Mouse (Mus musculus) urinary bladder, postnatal 36 days (tissue): ENCODE measurements at regions not wholly inside any gene's neighbourhood (a gene's known extent, or its start where the extent isn't known, plus 50 kb on each side); places are given as distances from the start of the nearest gene placed in this dataset.

ENCODE experiments used
- DNase-seq, 2 experiments: peaks; one replicate each; pipeline ENCODE4 v3.0.0; 2022; ENCODE audit warnings: low spot score in 2 of 2, mixed read lengths in 1 of 2

DNA sequence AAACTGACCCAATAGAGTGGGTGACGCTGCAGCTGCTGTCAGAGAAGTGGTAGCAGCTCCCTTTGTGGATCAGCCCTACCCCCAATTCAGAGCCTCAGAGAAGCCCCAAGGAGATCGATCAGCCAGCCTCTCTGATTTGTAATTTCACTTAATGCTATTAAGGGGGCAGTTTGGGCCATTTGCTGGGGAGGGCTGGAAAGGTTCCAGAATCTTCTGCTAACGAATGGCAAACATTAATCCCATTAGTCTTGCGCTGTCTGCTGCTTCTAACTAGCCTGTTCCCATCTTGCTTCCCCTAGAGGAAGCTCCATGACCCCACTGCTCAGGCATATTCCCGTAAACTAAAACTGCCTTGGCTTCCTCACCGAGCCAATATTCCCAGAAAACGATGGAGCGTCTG, 59.9 kb upstream of the Lrrn2 start:
- DNase-seq = no peak

DNA sequence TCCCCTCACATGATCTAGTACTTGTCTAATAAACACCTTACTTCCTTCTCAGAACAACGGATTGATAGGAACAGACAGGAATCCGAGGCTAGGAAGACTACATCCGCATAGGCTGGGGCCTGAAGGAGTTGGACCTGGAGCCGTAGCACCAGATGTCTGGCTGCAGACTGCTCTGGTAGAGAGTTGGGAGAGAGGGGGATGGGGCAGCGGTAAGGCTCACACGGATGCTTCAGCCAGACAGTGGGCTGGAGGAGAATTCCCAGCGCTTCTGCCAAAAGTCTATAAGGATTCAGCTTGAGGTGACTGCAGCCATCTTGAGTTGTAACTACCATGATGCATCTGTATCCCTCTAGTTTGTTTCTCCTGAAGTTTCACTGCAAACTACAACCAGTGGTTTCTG, 61.8 kb upstream of the Lrrn2 start:
- no peak for DNase-seq

DNA sequence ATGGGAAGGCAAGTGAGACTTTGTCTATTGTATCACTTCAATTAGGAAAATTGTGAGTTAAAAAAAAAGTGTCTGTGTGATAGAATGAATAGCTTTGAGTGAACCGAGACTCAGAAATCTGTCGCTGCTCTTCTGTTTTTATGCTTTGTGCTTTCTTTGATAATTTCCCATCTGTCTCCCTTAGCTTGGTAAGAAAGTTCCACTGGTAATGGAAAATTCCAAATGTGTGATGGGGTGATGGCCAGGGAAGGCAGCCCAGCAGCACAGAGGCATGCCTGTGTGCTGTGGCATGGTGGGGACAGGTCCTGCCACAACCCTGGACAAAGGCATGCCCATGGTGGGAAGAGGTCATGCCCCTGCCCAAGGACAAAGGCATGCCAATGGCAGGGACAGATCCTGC, 62.7 kb upstream of the Lrrn2 start:
- DNase-seq = no peak

DNA sequence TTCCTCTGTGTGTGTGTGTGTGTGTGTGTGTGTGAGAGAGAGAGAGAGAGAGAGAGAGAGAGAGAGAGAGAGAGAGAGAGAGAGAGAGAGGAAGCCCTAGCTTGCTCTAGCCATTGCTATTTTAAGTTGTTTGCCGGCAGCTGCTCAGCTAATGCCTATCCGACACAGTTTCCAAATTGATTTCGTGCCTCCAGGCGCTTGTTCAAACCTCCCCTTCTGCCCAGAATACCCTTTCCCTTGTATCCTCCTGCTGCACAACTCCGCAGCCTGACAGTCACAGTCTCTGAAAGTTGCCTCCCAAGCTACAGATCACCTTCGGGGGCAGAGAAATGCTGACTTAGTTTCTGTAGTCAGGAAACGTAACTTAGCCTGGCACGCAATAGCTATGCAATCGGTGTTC, 63.9 kb upstream of the Nfasc start:
- DNase-seq = no peak

DNA sequence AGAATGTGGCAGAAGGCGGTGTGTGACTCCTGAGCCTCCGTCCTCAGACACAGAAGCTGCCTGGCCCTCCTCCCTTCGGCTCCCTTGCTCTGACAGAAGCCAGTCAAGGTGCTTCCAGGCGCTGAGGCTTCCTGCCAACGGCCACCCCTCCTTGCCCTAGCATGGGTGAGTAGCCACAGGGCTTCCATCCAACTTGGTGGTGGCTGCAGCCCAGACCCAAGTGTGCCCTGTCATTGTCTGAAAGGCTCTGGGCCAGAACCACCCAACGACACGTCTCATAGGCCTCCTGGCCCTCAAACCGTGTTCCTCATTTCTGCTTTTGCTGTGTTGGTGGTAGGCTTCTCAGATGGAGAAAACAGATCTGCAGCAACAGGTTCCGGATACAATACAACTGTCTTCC, 62.2 kb upstream of the Nfasc start:
- DNase-seq = no peak

DNA sequence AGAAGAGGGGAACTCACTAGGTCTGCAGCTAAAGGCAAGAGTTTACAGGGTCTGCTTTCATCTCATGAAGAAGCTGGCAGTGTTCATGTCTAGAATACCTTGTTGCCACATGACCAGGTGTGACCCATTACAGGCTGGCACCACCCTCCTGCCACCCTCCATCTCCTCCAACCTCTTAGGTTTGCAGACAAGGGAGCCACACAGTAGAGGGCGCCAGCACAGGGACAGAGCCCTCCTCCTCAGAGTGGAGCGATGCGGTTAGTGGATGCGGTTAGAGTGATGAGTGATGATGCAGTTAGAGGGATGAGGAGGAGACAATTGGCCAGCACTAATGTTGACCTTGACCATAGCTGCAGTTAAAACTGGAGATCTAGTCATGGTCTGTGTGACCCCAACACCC, 60.8 kb upstream of the Nfasc start:
- DNase-seq = no peak

DNA sequence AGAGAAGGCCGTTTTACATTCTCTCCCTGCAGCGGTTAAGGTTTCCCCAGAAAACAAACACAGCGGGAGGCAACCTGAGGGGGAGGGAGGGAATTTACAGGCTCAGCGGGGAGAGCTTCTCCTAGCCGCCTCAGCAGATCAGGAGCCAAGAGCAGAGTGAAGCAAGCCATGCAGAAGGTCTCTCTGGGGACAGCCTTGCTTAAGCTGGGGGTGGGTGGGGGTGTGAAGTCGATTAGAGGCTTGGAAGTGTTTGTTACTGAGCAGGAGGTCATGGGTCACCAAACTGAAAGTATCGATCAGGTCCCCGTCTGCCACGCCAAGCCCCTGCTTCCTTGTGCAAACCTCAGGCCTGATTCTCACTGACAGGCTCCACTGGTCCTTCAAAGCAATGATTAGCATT, 58.7 kb upstream of the Nfasc start:
- DNase-seq = peak in 1 of 2 experiments; percentile 12

DNA sequence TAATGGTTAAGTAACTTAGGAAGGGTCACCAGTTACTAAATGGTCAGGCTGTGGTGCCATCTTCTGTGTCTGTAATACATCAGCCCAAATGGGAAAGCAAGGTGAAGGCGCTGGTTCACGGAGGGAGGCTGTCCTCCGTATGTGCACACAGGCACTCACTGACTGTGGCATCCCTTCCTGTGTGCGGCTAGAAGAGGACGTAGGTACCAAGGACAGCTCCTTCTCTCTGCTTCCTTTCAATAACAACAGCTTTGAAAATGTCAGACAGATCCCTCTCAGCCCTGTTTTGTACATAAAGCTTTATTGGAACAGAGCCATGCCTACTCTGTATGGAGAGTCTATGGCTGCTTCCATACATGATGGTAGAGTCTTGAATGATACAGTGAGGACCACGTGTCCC, 57.7 kb upstream of the Nfasc start:
- DNase-seq = no peak

DNA sequence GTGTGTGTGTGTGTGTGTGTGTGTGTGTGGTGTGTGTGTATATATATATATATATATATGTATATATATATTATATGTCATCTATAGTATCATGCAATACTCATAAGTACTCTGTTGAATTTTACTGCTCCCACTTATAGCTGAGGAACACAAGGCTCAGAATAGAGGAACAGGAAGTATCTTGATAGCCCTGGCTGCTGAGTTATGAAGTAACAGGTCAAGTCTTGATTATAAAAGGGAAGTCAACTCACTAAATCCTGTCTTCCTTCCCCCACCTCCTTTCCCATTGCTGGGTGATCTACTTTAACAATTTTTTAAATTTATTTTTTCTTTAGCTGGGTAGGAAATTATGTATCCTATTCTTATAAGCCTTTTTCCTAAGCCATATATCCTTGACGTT, 52.9 kb upstream of the Nfasc start:
- DNase-seq = no peak
